Comparison of ENCODE assay signal across 8 mouse cellular contexts in genomic region chr7:144937490-144937889, GRCm38 (mm10). TPM values are rescaled to one million over a fixed set of nuclear protein-coding genes. Genes with fewer than 3 reads are reported as not detected.
DNase-seq lines count a peak whose midpoint lies in the region; ATAC-seq and TF ChIP-seq lines count a peak whose summit lies in the region.

No protein-coding gene starts in this region.

- peak overlapping the region; percentile 20; the same call in 1 of the 2 replicates for H3K27ac ChIP-seq in hindbrain, embryonic 15.5 days (replicated peaks)

- WGBS in hindbrain, embryonic 15.5 days = 3% methylated on average over 20 of the region's 20 CpGs

- TF ChIP-seq CTCF in Patski (IDR thresholded peaks at IDR 0.05) = no peak

- H3K4me1 ChIP-seq in hindbrain, embryonic 15.5 days (replicated peaks) = peaks cover 64% of the 10 kb centered on the region

- H3K4me3 ChIP-seq in hindbrain, embryonic 15.5 days = peak overlapping the region; percentile 43

- peak overlapping the region; percentile 100 for H3K4me2 ChIP-seq in hindbrain, embryonic 15.5 days

- peak; percentile 41 for ATAC-seq in Patski
- ATAC-seq in hindbrain, embryonic 15.5 days (ENCODE audit: low FRiP score, low read depth) = peak; percentile 69

- POLR2A ChIA-PET in Patski (lab: Charles Lee) = interaction anchor here (0.7 to 4.2 kb wide), 4 partner anchors 175 to 305 kb away, joined by 3 to 21 read pairs (median 7); no protein-coding TSS in a partner anchor

- peak overlapping the region; percentile 50 for H3K9ac ChIP-seq in hindbrain, embryonic 15.5 days

- H3K9me3 ChIP-seq in hindbrain, embryonic 15.5 days = no peaks in the 10 kb centered on the region

- CTCF ChIA-PET in Patski (lab: Charles Lee) = interaction anchor here (1.0 to 4.3 kb wide), 8 partner anchors 9 to 315 kb away, joined by 3 to 24 read pairs (median 4); no protein-coding TSS in a partner anchor

- DNase-seq in Patski (ENCODE audit: low read depth, low spot score) = no peak
- DNase-seq in cerebellum, postnatal 25 days = peak; percentile 95 to 97
- DNase-seq in frontal cortex, postnatal 36 days (ENCODE audit: low spot score in 2 of 2) = peak; percentile 90 to 92
- DNase-seq in left cerebral cortex, adult 11 months (ENCODE audit: low spot score) = peak; percentile 75
- peak; percentile 89 to 92 for DNase-seq in lung, postnatal 4 days
- peak; percentile 91 for DNase-seq in retina, postnatal 1 day
- peak; percentile 77 to 89 for DNase-seq in urinary bladder, adult 18-20 months (ENCODE audit: low spot score in 2 of 2)

- no peaks in the 10 kb centered on the region for H3K36me3 ChIP-seq in hindbrain, embryonic 15.5 days

- in situ Hi-C loops in Patski (cut with MboI; ENCODE audit: low pct_unique_long_range_greater_than_20kb) = loop anchor here (5.0 to 10.0 kb wide), 3 partner anchors 170 to 305 kb away; no protein-coding TSS in a partner anchor

- H3K27me3 ChIP-seq in Patski = no peaks in the 10 kb centered on the region
- H3K27me3 ChIP-seq in hindbrain, embryonic 15.5 days = peaks cover 39% of the 10 kb centered on the region

RNA-seq across cellular contexts. Expression of gene Ccnd1, which starts 2.2 kb away (rescaled TPM):
- 110 TPM for polyA plus RNA-seq in Patski (2021)
- 34.2 and 38.2 TPM in 2 replicates for polyA plus RNA-seq in hindbrain, embryonic 15.5 days (2015; fragmentation: Nextera tagmentation; extraction: Ambion mirVana)

RNA-seq across cellular contexts. Expression of gene LTO1, which starts 22.6 kb away (rescaled TPM):
- polyA plus RNA-seq in Patski (2021) = 35.9 TPM
- 32.0 and 34.1 TPM in 2 replicates for polyA plus RNA-seq in hindbrain, embryonic 15.5 days (2015; fragmentation: Nextera tagmentation; extraction: Ambion mirVana)

RNA-seq across cellular contexts. Expression of gene Fgf15, which starts 41.2 kb away (rescaled TPM):
- 0.10 TPM for polyA plus RNA-seq in Patski (2021)
- polyA plus RNA-seq in hindbrain, embryonic 15.5 days (2015; fragmentation: Nextera tagmentation; extraction: Ambion mirVana) = 25.8 and 43.7 TPM in 2 replicates

Comparison
In these comparisons a context has a peak if more than half of its experiments do, and no peak if none do; other contexts are left out.
1. RNA of gene Fgf15, which starts 41.2 kb away (polyA plus RNA-seq): 25.8 to 43.7 TPM in hindbrain, embryonic 15.5 days; 0.10 TPM in Patski (single experiment); every median in the first group is over 10 times any median in the second.